8 mouse cellular contexts compared by ENCODE assay signal in the genomic region with DNA sequence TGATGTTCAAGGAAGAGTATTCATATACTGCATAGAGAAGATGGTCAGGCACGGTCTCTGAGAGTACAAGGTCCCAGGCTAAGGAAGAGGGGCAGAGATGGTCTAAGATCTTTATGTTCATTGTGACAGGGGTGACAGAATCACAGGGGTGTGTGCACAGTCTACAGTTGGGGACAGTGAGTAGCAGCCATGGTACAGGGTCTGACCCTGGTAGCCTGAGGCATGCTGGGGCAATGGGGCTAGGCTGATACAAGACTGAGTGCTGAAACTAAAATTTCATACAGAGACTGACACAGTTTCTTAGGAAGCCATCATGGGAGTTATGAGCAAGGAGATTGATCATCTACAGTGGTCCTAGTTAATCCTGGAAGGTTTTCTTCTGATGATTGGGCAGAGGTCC. TPM values are rescaled to one million over a fixed set of nuclear protein-coding genes. Genes with fewer than 3 reads are reported as not detected.
DNase-seq lines count a peak whose midpoint lies in the region; ATAC-seq and TF ChIP-seq lines count a peak whose summit lies in the region.

No protein-coding gene starts in this region.

- no peak for DNase-seq in layer of hippocampus, adult 2 months (ENCODE audit: low spot score in 2 of 2)
- no peak for DNase-seq in layer of hippocampus, postnatal 36 days
- no peak for DNase-seq in forebrain, embryonic 10.5 days (ENCODE audit: extremely low spot score, low spot score)
- no peak for DNase-seq in hindbrain, embryonic 14.5 days (ENCODE audit: low spot score)
- DNase-seq in layer of hippocampus, adult 18-20 months (ENCODE audit: low spot score in 2 of 2), result no peak
- DNase-seq in thymus, postnatal 36 days, result no peak

- peak overlapping the region; percentile 97 for H3K27ac ChIP-seq in layer of hippocampus, adult 2 months
- no peak overlapping the region for H3K27ac ChIP-seq in forebrain, embryonic 10.5 days
- H3K27ac ChIP-seq in hindbrain, embryonic 14.5 days, result no peak overlapping the region

- peaks cover 25% of the 10 kb centered on the region for H3K4me1 ChIP-seq in forebrain, embryonic 10.5 days
- H3K4me1 ChIP-seq in hindbrain, embryonic 14.5 days (replicated peaks; ENCODE audit: control insufficient read depth, insufficient read depth, low read length), result peaks cover 19% of the 10 kb centered on the region

- ATAC-seq in hindbrain, embryonic 14.5 days (ENCODE audit: low FRiP score), result no peak
- no peak for ATAC-seq in megakaryocyte progenitor cell, adult 5-6 weeks (replicated peaks; ENCODE audit: poor library complexity)

- peak overlapping the region; percentile 96 for H3K4me3 ChIP-seq in layer of hippocampus, adult 2 months
- peak overlapping the region; percentile 87 for H3K4me3 ChIP-seq in forebrain, embryonic 10.5 days
- H3K4me3 ChIP-seq in hindbrain, embryonic 14.5 days (replicated peaks; ENCODE audit: low read length), result peak overlapping the region; percentile 75
- H3K4me3 ChIP-seq in myocyte, result peak overlapping the region; percentile 36

- H3K9me3 ChIP-seq in forebrain, embryonic 10.5 days, result no peaks in the 10 kb centered on the region
- H3K9me3 ChIP-seq in hindbrain, embryonic 14.5 days (ENCODE audit: control insufficient read depth, low read length), result no peaks in the 10 kb centered on the region

- peaks cover 11% of the 10 kb centered on the region; the same call in 1 of the 2 replicates for H3K27me3 ChIP-seq in forebrain, embryonic 10.5 days (ENCODE audit: poor library complexity, severe bottlenecking)
- H3K27me3 ChIP-seq in hindbrain, embryonic 14.5 days (ENCODE audit: control insufficient read depth, insufficient read depth, low read length), result no peaks in the 10 kb centered on the region
- H3K27me3 ChIP-seq in myocyte (ENCODE audit: control insufficient read depth, insufficient read depth, insufficient read length), result no peaks in the 10 kb centered on the region

- H3K4me2 ChIP-seq in hindbrain, embryonic 14.5 days (replicated peaks), result peak overlapping the region; percentile 78
- H3K4me2 ChIP-seq in myocyte (ENCODE audit: low read depth), result peak overlapping the region; percentile 70

- H3K79me2 ChIP-seq in myocyte (ENCODE audit: control insufficient read depth, insufficient read depth), result no peaks in the 10 kb centered on the region

- TF ChIP-seq CTCF in layer of hippocampus, adult 2 months (conservative IDR thresholded peaks at IDR 0.05), result no peak

- H3K36me3 ChIP-seq in forebrain, embryonic 10.5 days (replicated peaks), result no peaks in the 10 kb centered on the region; the same call in 1 of the 2 replicates
- no peaks in the 10 kb centered on the region for H3K36me3 ChIP-seq in hindbrain, embryonic 14.5 days (replicated peaks; ENCODE audit: control insufficient read depth, insufficient read depth)
- H3K36me3 ChIP-seq in myocyte (ENCODE audit: control insufficient read depth, insufficient read depth), result no peaks in the 10 kb centered on the region

- no peak overlapping the region for H3ac ChIP-seq in myocyte (ENCODE audit: control insufficient read depth, insufficient read length)

- TF ChIP-seq POLR2A in myocyte (IDR thresholded peaks at IDR 0.05; ENCODE audit: insufficient read length, low read depth), result no peak

- WGBS in forebrain, embryonic 10.5 days, result 96% methylated on average over 1 of the region's 1 CpGs
- 95% methylated on average over 1 of the region's 1 CpGs for WGBS in hindbrain, embryonic 14.5 days

- H3K9ac ChIP-seq in hindbrain, embryonic 14.5 days, result peak overlapping the region; percentile 93

TF ChIP-seq in myocyte, 11 proteins besides CTCF, POLR2A, EP300 and RAD21:
- no peak for TF ChIP-seq TCF12 (IDR thresholded peaks at IDR 0.05; ENCODE audit: insufficient read depth, poor library complexity, severe bottlenecking)
TF ChIP-seq in myocyte: peak in this region for 0.

RNA-seq across cellular contexts. Expression of gene Krba1, which starts 1.3 kb away (rescaled TPM):
- total RNA-seq in layer of hippocampus, adult 2 months (2021), result 10 to 100 TPM; 42.9 to 49.3 TPM
- 10 to 100 TPM; 35.1 to 47.4 TPM for total RNA-seq in layer of hippocampus, postnatal 36 days (2021)
- polyA plus RNA-seq in forebrain, embryonic 10.5 days (2016; fragmentation: Nextera tagmentation; extraction: Ambion mirVana), result 23.7 and 24.5 TPM in 2 replicates
- polyA plus RNA-seq in hindbrain, embryonic 14.5 days (2014; fragmentation: Nextera tagmentation; extraction: Ambion mirVana), result 24.8 and 24.9 TPM in 2 replicates
- 2.6 TPM for polyA plus RNA-seq in myocyte (2012; fragmentation: generic; extraction: Trizol)
- 10 to 100 TPM; 35.9 to 41.6 TPM for total RNA-seq in layer of hippocampus, adult 18-20 months (2021)
- 0.98 and 2.5 TPM in 2 replicates for total RNA-seq in megakaryocyte progenitor cell, adult 5-6 weeks (2015)
- total RNA-seq in megakaryocyte progenitor cell, adult 5-6 weeks (2017), result 2.0 and 3.1 TPM in 2 replicates

RNA-seq across cellular contexts. Expression of gene Zfp467, which starts 48.9 kb away (rescaled TPM):
- total RNA-seq in layer of hippocampus, adult 2 months (2021), result 10 to 100 TPM; 20.2 to 25.8 TPM
- total RNA-seq in layer of hippocampus, postnatal 36 days (2021), result 10 to 100 TPM; 21.4 to 22.8 TPM
- 12.9 and 13.1 TPM in 2 replicates for polyA plus RNA-seq in forebrain, embryonic 10.5 days (2016; fragmentation: Nextera tagmentation; extraction: Ambion mirVana)
- 25.8 and 32.4 TPM in 2 replicates for polyA plus RNA-seq in hindbrain, embryonic 14.5 days (2014; fragmentation: Nextera tagmentation; extraction: Ambion mirVana)
- 1.7 TPM for polyA plus RNA-seq in myocyte (2012; fragmentation: generic; extraction: Trizol)
- total RNA-seq in layer of hippocampus, adult 18-20 months (2021), result 10 to 100 TPM; 22.3 TPM
- total RNA-seq in megakaryocyte progenitor cell, adult 5-6 weeks (2015), result 1.6 and 3.4 TPM in 2 replicates
- total RNA-seq in megakaryocyte progenitor cell, adult 5-6 weeks (2017), result 0.61 and 1.1 TPM in 2 replicates

RNA-seq across cellular contexts. Expression of gene Sspo, which starts 51.3 kb away (rescaled TPM):
- 1 to 10 TPM in 1 of 2 experiments, under 1 TPM in 1; 0.92 to 1.5 TPM for total RNA-seq in layer of hippocampus, adult 2 months (2021)
- 1 to 10 TPM; 1.4 to 2.8 TPM for total RNA-seq in layer of hippocampus, postnatal 36 days (2021)
- polyA plus RNA-seq in forebrain, embryonic 10.5 days (2016; fragmentation: Nextera tagmentation; extraction: Ambion mirVana), result 0.15 and 0.19 TPM in 2 replicates
- 0.20 and 0.35 TPM in 2 replicates for polyA plus RNA-seq in hindbrain, embryonic 14.5 days (2014; fragmentation: Nextera tagmentation; extraction: Ambion mirVana)
- polyA plus RNA-seq in myocyte (2012; fragmentation: generic; extraction: Trizol), result 2.5 TPM
- under 1 TPM; 0.56 to 0.74 TPM for total RNA-seq in layer of hippocampus, adult 18-20 months (2021)
- total RNA-seq in megakaryocyte progenitor cell, adult 5-6 weeks (2015), result not detected in 2 replicates
- not detected in 2 replicates for total RNA-seq in megakaryocyte progenitor cell, adult 5-6 weeks (2017)

Comparison
In these comparisons a context has a peak if more than half of its experiments do, and no peak if none do; other contexts are left out.
1. H3K4me3 ChIP-seq: peak in every context shown above with its lines; median percentile 96 in layer of hippocampus, adult 2 months; 87 in forebrain, embryonic 10.5 days; 75 in hindbrain, embryonic 14.5 days; 36 in myocyte.
2. RNA of gene Krba1, which starts 1.3 kb away (total RNA-seq): 42.9 to 49.3 TPM in layer of hippocampus, adult 2 months, 35.1 to 47.4 TPM in layer of hippocampus, postnatal 36 days and 35.9 to 41.6 TPM in layer of hippocampus, adult 18-20 months; 0.98 to 3.1 TPM in megakaryocyte progenitor cell, adult 5-6 weeks; every median in the first group is over 4 times any median in the second.
3. RNA of gene Zfp467, which starts 48.9 kb away (total RNA-seq): 20.2 to 25.8 TPM in layer of hippocampus, adult 2 months, 21.4 to 22.8 TPM in layer of hippocampus, postnatal 36 days and 22.3 TPM in layer of hippocampus, adult 18-20 months; 0.61 to 3.4 TPM in megakaryocyte progenitor cell, adult 5-6 weeks; every median in the first group is over 4 times any median in the second.